Mouse (Mus musculus) urinary bladder, postnatal 4 days (tissue): ENCODE results near the gene Ankrd66.

ENCODE experiments used
- DNase-seq, 2 experiments: peaks; one replicate each; pipeline ENCODE4 v3.0.0; 2021 to 2022; ENCODE audit warnings: low spot score in 2 of 2

The Ankrd66 gene

GRCm38 (mm10) chr17:43543539-43543938, at the start of gene Ankrd66:
Gene Ankrd66, minus strand, starts transcription at chr17:43543639.
- DNase-seq = no peak

GRCm38 (mm10) chr17:43592296-43593291, 49.2 kb upstream of the Ankrd66 start:
- DNase-seq = no peak

- DNase-seq = no peak
Measured at GRCm38 (mm10) chr17:43590531-43590930, 47.1 kb upstream of the Ankrd66 start.

GRCm38 (mm10) chr17:43589750-43590149, 46.3 kb upstream of the Ankrd66 start:
- no peak for DNase-seq

GRCm38 (mm10) chr17:43587278-43587677, 43.8 kb upstream of the Ankrd66 start:
- DNase-seq = no peak

GRCm38 (mm10) chr17:43584771-43585170, 41.3 kb upstream of the Ankrd66 start:
- no peak for DNase-seq

- no peak for DNase-seq
Measured at GRCm38 (mm10) chr17:43581012-43581467, 37.6 kb upstream of the Ankrd66 start.

GRCm38 (mm10) chr17:43580456-43580855, 37.0 kb upstream of the Ankrd66 start:
- DNase-seq = no peak

- no peak for DNase-seq
Measured at GRCm38 (mm10) chr17:43573624-43574073, 30.2 kb upstream of the Ankrd66 start.

- no peak for DNase-seq
Measured at GRCm38 (mm10) chr17:43569287-43569686, 25.8 kb upstream of the Ankrd66 start.

GRCm38 (mm10) chr17:43567992-43568888, 24.8 kb upstream of the Ankrd66 start, which contains the start of gene Pla2g7:
Gene Pla2g7, plus strand, starts transcription at chr17:43568098.
- peak in 1 of 2 experiments; percentile 39 for DNase-seq

GRCm38 (mm10) chr17:43567593-43567991, 24.2 kb upstream of the Ankrd66 start:
- no peak for DNase-seq

GRCm38 (mm10) chr17:43563192-43563987, 20.0 kb upstream of the Ankrd66 start:
- DNase-seq = no peak

GRCm38 (mm10) chr17:43558678-43559077, 15.2 kb upstream of the Ankrd66 start:
- DNase-seq = no peak

GRCm38 (mm10) chr17:43557541-43558090, 14.2 kb upstream of the Ankrd66 start:
- peak in 1 of 2 experiments; percentile 21 for DNase-seq

- no peak for DNase-seq
Measured at GRCm38 (mm10) chr17:43557104-43557503, 13.7 kb upstream of the Ankrd66 start.

- no peak for DNase-seq
Measured at GRCm38 (mm10) chr17:43554516-43555403, 11.3 kb upstream of the Ankrd66 start.

GRCm38 (mm10) chr17:43551122-43551630, 7.7 kb upstream of the Ankrd66 start:
- no peak for DNase-seq

GRCm38 (mm10) chr17:43544040-43544439, 601 bp upstream of the Ankrd66 start:
- no peak for DNase-seq
